Mouse (Mus musculus) embryonic facial prominence, embryonic 15.5 days (tissue): ENCODE results near the gene Pdpr. TPM values are rescaled to one million over a fixed set of nuclear protein-coding genes. Genes with fewer than 3 reads are reported as not detected.
"Not testable (repeated sequence)": the region's sequence is repeated elsewhere in the genome, so short reads cannot be mapped to it uniquely, and the experiment has no call there.

Source experiments
- ATAC-seq: fragments of 200-750 bp; cut with Nextera tagmentation; 2 replicates; pipeline ENCODE4 v1.8.0; 2017; ENCODE audit warnings: low read depth, moderate TSS enrichment; ENCODE audit not compliant: insufficient number of reproducible peaks, low FRiP score, low TSS enrichment
- H3K27ac ChIP-seq: fragments of 300-500 bp; sonication (generic); replicated peaks from 2 replicates; pipeline ENCODE4 v1.5.1; 2015; ENCODE audit warnings: mild to moderate bottlenecking, inconsistent platforms
- H3K27me3 ChIP-seq: fragments of 300-500 bp; sonication (generic); 2 replicates; pipeline ENCODE4 v1.6.1; 2015; ENCODE audit warnings: inconsistent platforms
- H3K36me3 ChIP-seq: fragments of 300-500 bp; sonication (generic); 2 replicates; pipeline ENCODE4 v1.6.1; 2015; ENCODE audit warnings: mild to moderate bottlenecking, inconsistent platforms
- H3K4me1 ChIP-seq: fragments of 300-500 bp; sonication (generic); 2 replicates; pipeline ENCODE4 v1.6.1; 2015; ENCODE audit warnings: inconsistent platforms
- H3K4me2 ChIP-seq: fragments of 300-500 bp; sonication (generic); replicated peaks from 2 replicates; pipeline ENCODE4 v1.6.1; 2015; ENCODE audit warnings: mild to moderate bottlenecking, inconsistent platforms
- H3K4me3 ChIP-seq: fragments of 300-500 bp; sonication (generic); replicated peaks from 2 replicates; pipeline ENCODE4 v1.5.1; 2015; ENCODE audit warnings: mild to moderate bottlenecking, inconsistent platforms
- H3K9ac ChIP-seq: fragments of 300-500 bp; sonication (generic); 2 replicates; pipeline ENCODE4 v1.6.1; 2015; ENCODE audit warnings: inconsistent platforms
- H3K9me3 ChIP-seq: fragments of 300-500 bp; sonication (generic); replicated peaks from 2 replicates; pipeline ENCODE4 v1.6.1; 2016; ENCODE audit warnings: inconsistent platforms
- WGBS: fragments of 180-500 bp; shearing (Covaris S2); methylation state at CpG from one replicate; pipeline ENCODE4 v1.1.7; 2015; 5-methylcytosine and 5-hydroxymethylcytosine counted together
- polyA plus RNA-seq: library from polyadenylated mRNA; unstranded; fragments of >200 nt; fragmentation: Nextera tagmentation; extraction: Ambion mirVana; gene quantifications from 2 replicates; pipeline ENCODE4 v1.2.1, GENCODE M21; 2015

Gene Pdpr
- polyA plus RNA-seq, 1 experiment from 2014 or later = 8.9 TPM

GRCm38 (mm10) chr8:111091706-111092105 lies 2.7 kb upstream of the Pdpr start:
- Histone ChIP-seq H3K36me3 (no peaks in the 10 kb centered on the region), H3K27me3 (no peaks in the 10 kb centered on the region), H3K4me2 (no peak overlapping the region), H3K9me3 (no peaks in the 10 kb centered on the region), H3K4me3 (no peak overlapping the region), H3K27ac (no peak overlapping the region), H3K9ac (no peak overlapping the region), H3K4me1 (peaks cover 13% of the 10 kb centered on the region)
- 81% methylated on average over 7 of the region's 7 CpGs for WGBS
- no peak for ATAC-seq

DNA sequence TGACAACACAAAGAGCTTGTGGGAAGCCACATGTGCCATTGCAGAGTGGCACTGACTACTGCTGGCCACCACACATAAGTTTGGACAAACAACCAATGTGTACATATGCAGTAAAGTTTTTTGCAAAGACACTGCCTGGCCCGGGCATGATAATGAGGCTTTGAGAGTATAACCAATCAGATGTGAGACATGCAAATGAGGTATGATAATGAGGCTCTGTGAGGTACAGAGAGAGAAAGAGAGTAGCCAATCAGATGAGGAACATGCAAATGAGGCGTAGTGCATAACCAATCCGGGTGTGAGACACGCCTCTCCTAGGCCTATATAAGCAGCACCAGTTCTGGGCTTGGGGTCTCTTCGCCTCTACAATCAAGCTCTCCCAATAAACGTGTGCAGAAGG lies 2.1 kb upstream of the Pdpr start, which contains the start of gene Clec18a:
Clec18a (minus strand) TSS at position 101 of the 400 bp plus-strand sequence.
- not testable (repeated sequence) for H3K4me2 ChIP-seq, ATAC-seq, H3K9ac ChIP-seq, H3K9me3 ChIP-seq, H3K36me3 ChIP-seq, H3K27ac ChIP-seq, H3K27me3 ChIP-seq, H3K4me3 ChIP-seq
- WGBS = 91% methylated on average over 6 of the region's 6 CpGs
- peaks cover 13% of the 10 kb centered on the region for H3K4me1 ChIP-seq

- WGBS = under 1% methylated on average over 64 of the region's 69 CpGs
- Histone ChIP-seq H3K4me3 (peak overlapping the region; percentile 65), H3K9ac (peak overlapping the region; percentile 48), H3K4me2 (peak overlapping the region; percentile 77), H3K4me1 (peaks cover 13% of the 10 kb centered on the region)
- H3K27ac ChIP-seq, H3K27me3 ChIP-seq, ATAC-seq, H3K9me3 ChIP-seq, H3K36me3 ChIP-seq: not testable (repeated sequence)
Measured at GRCm38 (mm10) chr8:111094719-111095302, 381 bp downstream of the Pdpr start.

DNA sequence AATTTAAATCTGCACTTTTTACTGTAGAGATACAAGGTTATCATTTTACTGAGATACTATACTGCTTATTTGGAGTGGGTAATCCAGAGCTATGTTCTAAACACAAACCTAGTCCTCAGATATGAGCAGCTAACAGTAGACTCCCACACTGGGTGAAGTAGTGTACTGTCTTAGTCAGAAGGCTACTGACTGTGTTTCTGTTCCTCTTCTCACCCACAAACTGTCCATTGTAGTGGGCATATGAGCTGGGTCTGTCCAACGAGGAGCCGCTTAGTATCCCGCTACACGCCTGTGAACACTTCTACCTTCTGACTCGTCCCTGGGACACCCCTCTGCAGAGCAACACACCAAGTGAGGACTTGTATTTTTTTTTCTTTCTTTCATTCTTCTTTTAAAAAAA lies 20.5 kb downstream of the Pdpr start:
- H3K36me3 ChIP-seq = peaks cover 66% of the 10 kb centered on the region
- H3K4me3 ChIP-seq = no peak overlapping the region
- ATAC-seq = no peak
- 92% methylated on average over 5 of the region's 5 CpGs for WGBS
- H3K4me1 ChIP-seq = no peaks in the 10 kb centered on the region
- no peak overlapping the region for H3K4me2 ChIP-seq
- H3K27me3 ChIP-seq = no peaks in the 10 kb centered on the region
- no peaks in the 10 kb centered on the region for H3K9me3 ChIP-seq
- H3K27ac ChIP-seq = no peak overlapping the region
- H3K9ac ChIP-seq = no peak overlapping the region

GRCm38 (mm10) chr8:111119481-111119880 lies 25.1 kb downstream of the Pdpr start:
- no peak overlapping the region for H3K9ac ChIP-seq
- no peaks in the 10 kb centered on the region for H3K9me3 ChIP-seq
- no peaks in the 10 kb centered on the region for H3K27me3 ChIP-seq
- H3K36me3 ChIP-seq = peaks cover 83% of the 10 kb centered on the region
- no peak overlapping the region for H3K27ac ChIP-seq
- H3K4me3 ChIP-seq = no peak overlapping the region
- ATAC-seq = no peak
- WGBS = 85% methylated on average over 3 of the region's 3 CpGs
- H3K4me2 ChIP-seq = no peak overlapping the region
- H3K4me1 ChIP-seq = no peaks in the 10 kb centered on the region

DNA sequence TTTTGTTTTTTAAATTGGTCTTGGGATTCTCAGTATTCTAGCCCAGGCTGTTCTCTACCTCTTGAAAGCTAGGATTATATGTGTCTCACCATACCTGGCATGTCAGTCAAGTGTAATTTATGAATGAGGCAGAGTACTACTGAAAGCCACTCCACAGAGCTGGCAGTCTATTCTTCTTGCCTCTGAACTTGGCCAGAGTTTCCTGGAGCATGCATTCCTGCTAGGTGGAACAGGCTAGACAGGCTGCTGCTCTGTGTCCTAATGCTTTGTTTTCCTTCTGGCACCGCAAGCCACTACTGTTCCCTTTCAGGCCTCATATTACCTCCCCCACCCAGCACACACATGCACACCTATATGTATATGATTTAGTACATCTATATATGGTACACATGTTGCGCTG lies 36.3 kb downstream of the Pdpr start:
- 77% methylated on average over 2 of the region's 2 CpGs for WGBS
- no peak for ATAC-seq
- no peaks in the 10 kb centered on the region for H3K9me3 ChIP-seq
- no peak overlapping the region for H3K9ac ChIP-seq
- no peaks in the 10 kb centered on the region for H3K4me1 ChIP-seq
- no peak overlapping the region for H3K27ac ChIP-seq
- H3K36me3 ChIP-seq = peaks cover 75% of the 10 kb centered on the region
- H3K4me3 ChIP-seq = no peak overlapping the region
- no peaks in the 10 kb centered on the region for H3K27me3 ChIP-seq
- H3K4me2 ChIP-seq = no peak overlapping the region

GRCm38 (mm10) chr8:111142521-111142920 lies 48.1 kb downstream of the Pdpr start:
- ATAC-seq = no peak
- peaks cover 14% of the 10 kb centered on the region for H3K4me1 ChIP-seq

GRCm38 (mm10) chr8:111144901-111145459 lies 50.5 kb downstream of the Pdpr start:
- not testable (repeated sequence) for H3K36me3 ChIP-seq, H3K9me3 ChIP-seq, H3K27ac ChIP-seq, H3K27me3 ChIP-seq
- Histone ChIP-seq H3K4me2 (peak overlapping the region; percentile 81), H3K4me1 (peaks cover 14% of the 10 kb centered on the region), H3K9ac (peak overlapping the region; percentile 42), H3K4me3 (peak overlapping the region; percentile 72)
- WGBS = under 1% methylated on average over 51 of the region's 63 CpGs
- peak; percentile 59 for ATAC-seq

More at GRCm38 (mm10) chr8:111142521-111142920, 48.1 kb downstream of the Pdpr start:
- Histone ChIP-seq H3K27ac (no peak overlapping the region), H3K4me3 (no peak overlapping the region), H3K4me2 (no peak overlapping the region), H3K9me3 (no peaks in the 10 kb centered on the region), H3K9ac (no peak overlapping the region), H3K36me3 (peaks cover 11% of the 10 kb centered on the region; the same call in 1 of the 2 replicates), H3K27me3 (no peaks in the 10 kb centered on the region)

- H3K9me3 ChIP-seq, H3K36me3 ChIP-seq, H3K27me3 ChIP-seq: not testable (repeated sequence)
- Histone ChIP-seq H3K4me3 (peak overlapping the region; percentile 72), H3K4me1 (peaks cover 14% of the 10 kb centered on the region), H3K4me2 (peak overlapping the region; percentile 81), H3K9ac (peak overlapping the region; percentile 73), H3K27ac (0 out of 2 replicates have a peak overlapping the region, but pooled peaks have one; percentile 12)
- peak; percentile 94 for ATAC-seq
- WGBS = under 1% methylated on average over 66 of the region's 74 CpGs
Measured at GRCm38 (mm10) chr8:111145460-111146012, 51.1 kb downstream of the Pdpr start.

DNA sequence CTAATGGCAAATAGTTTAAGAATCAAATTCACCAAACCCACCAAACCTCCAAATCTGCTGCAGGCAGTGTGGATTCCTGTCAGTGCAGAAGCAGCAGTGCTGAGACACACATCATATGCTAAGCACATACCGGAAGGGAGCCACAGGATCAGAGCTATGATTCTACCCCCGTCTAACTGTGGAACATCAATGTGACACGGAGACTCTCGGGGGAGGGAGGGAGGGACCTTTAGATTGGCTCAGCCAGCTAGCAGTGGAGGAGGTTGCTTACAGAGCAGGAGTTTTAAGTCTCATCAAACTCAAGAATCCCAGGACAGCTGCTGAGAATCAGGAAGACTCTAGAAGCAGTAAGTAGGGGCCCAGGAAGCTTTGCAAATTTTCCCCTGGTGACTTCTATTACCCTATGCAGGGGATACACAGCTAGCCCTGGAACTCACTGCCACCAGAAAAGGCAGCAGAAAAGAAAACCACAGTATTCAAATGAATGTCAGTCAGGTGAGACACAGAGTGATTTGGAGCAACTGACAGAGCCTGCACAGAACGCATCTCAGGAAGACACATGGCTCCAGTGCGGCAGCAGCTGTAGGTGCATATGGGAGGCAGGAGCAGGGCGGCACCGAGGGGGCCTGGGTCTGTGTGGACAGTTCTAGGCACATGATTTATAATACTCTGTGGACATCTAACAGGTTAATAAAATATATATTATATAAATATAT lies 61.4 kb downstream of the Pdpr start:
- no peaks in the 10 kb centered on the region for H3K4me1 ChIP-seq
- H3K4me3 ChIP-seq = no peak overlapping the region
- H3K27me3 ChIP-seq = no peaks in the 10 kb centered on the region
- H3K4me2 ChIP-seq = no peak overlapping the region
- 78% methylated on average over 8 of the region's 8 CpGs for WGBS
- no peak for ATAC-seq
- H3K27ac ChIP-seq = no peak overlapping the region
- H3K9me3 ChIP-seq = no peaks in the 10 kb centered on the region
- peaks cover 83% of the 10 kb centered on the region for H3K36me3 ChIP-seq
- H3K9ac ChIP-seq = no peak overlapping the region

DNA sequence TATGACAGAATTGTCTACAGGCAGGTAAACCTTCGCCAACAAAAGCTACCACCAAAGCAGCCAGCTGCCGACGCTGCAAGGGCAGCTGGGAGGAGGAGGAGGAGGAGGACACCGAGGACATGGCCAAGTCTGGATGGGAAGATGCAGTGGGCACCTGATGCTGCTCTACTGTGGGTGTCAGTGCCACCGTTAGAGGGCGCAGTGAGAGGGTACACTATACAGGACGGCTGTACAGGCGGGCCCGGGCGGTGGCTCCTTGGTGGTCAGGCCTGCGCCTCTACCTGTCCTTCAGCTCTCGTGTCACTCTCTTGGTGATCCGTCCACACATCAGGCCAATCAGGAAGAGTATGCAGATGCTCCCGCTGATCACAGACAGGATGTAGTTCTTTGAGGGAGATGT lies 63.2 kb downstream of the Pdpr start:
- no peak for ATAC-seq
- H3K36me3 ChIP-seq = peaks cover 93% of the 10 kb centered on the region
- WGBS = 35% methylated on average over 14 of the region's 14 CpGs

More for the DNA sequence above, 63.2 kb downstream of the Pdpr start:
- H3K4me2 ChIP-seq = no peak overlapping the region
- H3K4me1 ChIP-seq = no peaks in the 10 kb centered on the region
- H3K9me3 ChIP-seq = no peaks in the 10 kb centered on the region
- no peaks in the 10 kb centered on the region for H3K27me3 ChIP-seq
- no peak overlapping the region for H3K9ac ChIP-seq
- H3K27ac ChIP-seq = no peak overlapping the region
- H3K4me3 ChIP-seq = no peak overlapping the region
